11 mouse cellular contexts compared by ENCODE assay signal in the genomic region with DNA sequence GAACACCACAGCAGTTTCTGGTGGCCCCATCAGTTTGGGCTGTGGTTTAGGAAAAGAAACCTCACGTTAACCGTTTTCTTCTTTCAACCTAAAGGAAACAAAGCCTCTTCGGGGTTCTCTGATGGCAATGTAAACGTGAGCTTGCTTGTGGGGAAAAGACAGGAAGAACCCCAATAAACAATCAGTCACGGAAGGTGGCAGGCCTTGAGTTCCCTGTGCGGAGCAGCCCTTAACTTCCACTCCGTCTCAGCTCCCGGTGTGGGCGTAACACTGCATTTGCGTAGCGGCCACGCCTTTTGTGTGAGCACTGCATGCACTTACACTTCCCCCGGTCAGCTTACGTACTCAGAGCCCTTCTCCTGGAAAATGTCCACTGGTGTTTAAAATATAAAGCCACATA. TPM values are rescaled to one million over a fixed set of nuclear protein-coding genes. Genes with fewer than 3 reads are reported as not detected.
A peak's percentile ranks its signal among the peaks of the same experiment; 100 is the strongest.
DNase-seq lines count a peak whose midpoint lies in the region; ATAC-seq and TF ChIP-seq lines count a peak whose summit lies in the region.
"Had no signal": no experiment of that assay in that cellular context is flagged by ENCODE, and none has a peak within 500 bp of the region (broad histone marks: within the 10 kb centered on the region; RNA-seq: fewer than 3 reads in every experiment).

No protein-coding gene starts in this region.

- peaks cover 4% of the 10 kb centered on the region for H3K9me3 ChIP-seq in CH12.LX (replicated peaks; ENCODE audit: low read length)
- no peaks in the 10 kb centered on the region for H3K9me3 ChIP-seq in limb, embryonic 10.5 days (replicated peaks)
- H3K9me3 ChIP-seq in midbrain, embryonic 14.5 days (ENCODE audit: control insufficient read depth, low read length): no peaks in the 10 kb centered on the region
- no peaks in the 10 kb centered on the region for H3K9me3 ChIP-seq in intestine, postnatal 0 days (ENCODE audit: control insufficient read depth)
- H3K9me3 ChIP-seq: forebrain, embryonic 15.5 days had no signal

- no peaks in the 10 kb centered on the region for H3K27me3 ChIP-seq in CH12.LX (replicated peaks)
- H3K27me3 ChIP-seq in limb, embryonic 10.5 days (ENCODE audit: low read depth, poor library complexity, severe bottlenecking): no peaks in the 10 kb centered on the region
- H3K27me3 ChIP-seq in midbrain, embryonic 14.5 days (ENCODE audit: control insufficient read depth, insufficient read depth, low read length): no peaks in the 10 kb centered on the region
- H3K27me3 ChIP-seq in intestine, postnatal 0 days (replicated peaks; ENCODE audit: control insufficient read depth, insufficient read depth, low read length): no peaks in the 10 kb centered on the region
- H3K27me3 ChIP-seq: forebrain, embryonic 15.5 days had no signal

- no peak overlapping the region for H3K27ac ChIP-seq in CH12.LX (ENCODE audit: insufficient read depth, low read depth)
- H3K27ac ChIP-seq in limb, embryonic 10.5 days: no peak overlapping the region
- H3K27ac ChIP-seq in left cerebral cortex, adult 2 months: no peak overlapping the region
- no peak overlapping the region for H3K27ac ChIP-seq in midbrain, embryonic 14.5 days (replicated peaks; ENCODE audit: low read depth, low read length)
- no peak overlapping the region for H3K27ac ChIP-seq in intestine, postnatal 0 days (ENCODE audit: low read depth, low read length)
- H3K27ac ChIP-seq: forebrain, embryonic 15.5 days had no signal

- in situ Hi-C loops in CH12.LX (cut with MboI; ENCODE audit: low pct_ligation_motif_present, low pct_unique_long_range_greater_than_20kb, low sequenced_read_pairs): loop anchor here (10.0 kb wide), 1 partner anchor 57 kb away; the partner anchor contains the start of gene Ptpn21

- H3K4me3 ChIP-seq in CH12.LX (replicated peaks in 1 of 3; ENCODE audit: low read depth in 2 of 3, low read length in 2 of 3, poor library complexity in 1 of 3): no peak overlapping the region
- no peak overlapping the region for H3K4me3 ChIP-seq in limb, embryonic 10.5 days
- H3K4me3 ChIP-seq in left cerebral cortex, adult 2 months: no peak overlapping the region
- H3K4me3 ChIP-seq in midbrain, embryonic 14.5 days (replicated peaks; ENCODE audit: low read depth, low read length): no peak overlapping the region
- no peak overlapping the region for H3K4me3 ChIP-seq in intestine, postnatal 0 days (ENCODE audit: low read depth, low read length)
- H3K4me3 ChIP-seq: forebrain, embryonic 15.5 days had no signal

- dilution Hi-C loops in CH12.LX (cut with MboI; ENCODE audit: extremely low pct_ligation_motif_present, extremely low pct_unique_long_range_greater_than_20kb, low sequenced_read_pairs): no loop called here

- no peak for TF ChIP-seq RAD21 in CH12.LX (IDR thresholded peaks at IDR 0.05; ENCODE audit: low read depth, low read length)

- H3K4me2 ChIP-seq in CH12.LX (ENCODE audit: insufficient read depth, low read depth, poor library complexity, severe bottlenecking): peak overlapping the region; percentile 40; the same call in 1 of the 2 replicates
- H3K4me2 ChIP-seq in midbrain, embryonic 14.5 days (ENCODE audit: low read length): no peak overlapping the region
- H3K4me2 ChIP-seq in intestine, postnatal 0 days (replicated peaks; ENCODE audit: low read depth): no peak overlapping the region
- H3K4me2 ChIP-seq: forebrain, embryonic 15.5 days; midbrain, embryonic 11.5 days had no signal

- TF ChIP-seq EP300 in CH12.LX (IDR thresholded peaks at IDR 0.05; ENCODE audit: low read length): no peak

- 54% methylated on average over 14 of the region's 14 CpGs for WGBS in limb, embryonic 10.5 days
- WGBS in midbrain, embryonic 14.5 days: 63% methylated on average over 14 of the region's 14 CpGs
- 50% methylated on average over 14 of the region's 14 CpGs for WGBS in intestine, postnatal 0 days

- no peak for ATAC-seq in midbrain, embryonic 14.5 days (ENCODE audit: low FRiP score, low TSS enrichment)
- ATAC-seq in intestine, postnatal 0 days: no peak
- ATAC-seq: forebrain, embryonic 15.5 days had no signal

- TF ChIP-seq CTCF in CH12.LX (conservative IDR thresholded peaks at IDR 0.05 in 1 of 2, IDR thresholded peaks at IDR 0.05 in 1 of 2; ENCODE audit: low read depth in 2 of 2, low read length in 2 of 2): no peak
- no peak for TF ChIP-seq CTCF in left cerebral cortex, adult 2 months (IDR thresholded peaks at IDR 0.05)
- TF ChIP-seq CTCF in intestine, postnatal 0 days (IDR thresholded peaks at IDR 0.05; ENCODE audit: low read depth): no peak

- peak; percentile 88 for DNase-seq in 416B (ENCODE audit: low read depth)
- peak; percentile 50 for DNase-seq in CH12.LX (ENCODE audit: extremely low read depth)
- peak; percentile 28 for DNase-seq in limb, embryonic 10.5 days (ENCODE audit: low spot score)
- DNase-seq in naive thymus-derived CD4-positive, alpha-beta T cell, adult 2 months (ENCODE audit: low read depth): peak; percentile 37
- DNase-seq in kidney, postnatal 4 days: no peak
- DNase-seq in left cerebral cortex, adult 2 months (ENCODE audit: extremely low spot score in 1 of 2, low spot score in 2 of 2): no peak
- DNase-seq in midbrain, embryonic 14.5 days: no peak
- DNase-seq: kidney, adult 9 months had no signal

- H3K4me1 ChIP-seq in CH12.LX (ENCODE audit: control insufficient read depth in 1 of 2, insufficient read depth in 2 of 2): peaks cover 0 to 11% of the 10 kb centered on the region in 2 experiments; a peak in 2 of 4 replicates
- H3K4me1 ChIP-seq in limb, embryonic 10.5 days: no peaks in the 10 kb centered on the region
- H3K4me1 ChIP-seq in midbrain, embryonic 14.5 days (ENCODE audit: control insufficient read depth, insufficient read depth, low read length): no peaks in the 10 kb centered on the region
- no peaks in the 10 kb centered on the region for H3K4me1 ChIP-seq in intestine, postnatal 0 days (replicated peaks; ENCODE audit: control insufficient read depth, insufficient read depth, low read length)
- H3K4me1 ChIP-seq: forebrain, embryonic 15.5 days had no signal

- H3K9ac ChIP-seq in CH12.LX (ENCODE audit: insufficient read depth, low read depth): no peak overlapping the region
- H3K9ac ChIP-seq in midbrain, embryonic 14.5 days (replicated peaks; ENCODE audit: low read length): no peak overlapping the region
- no peak overlapping the region for H3K9ac ChIP-seq in intestine, postnatal 0 days (ENCODE audit: low read depth, low read length)
- H3K9ac ChIP-seq: forebrain, embryonic 15.5 days had no signal

- H3K79me2 ChIP-seq in CH12.LX (replicated peaks; ENCODE audit: control insufficient read depth, extremely low read depth, insufficient read depth, poor library complexity, severe bottlenecking): no peaks in the 10 kb centered on the region

- peak; percentile 37; the same call in 1 of the 2 replicates for TF ChIP-seq POLR2A in CH12.LX (IDR thresholded peaks at IDR 0.05; ENCODE audit: low read depth, low read length)

- intact Hi-C loops in left cerebral cortex, adult 2 months (cut with DNase I): loop anchor here (5.0 to 10.0 kb wide), 2 partner anchors 70 to 207 kb away; partner anchors contain the start of gene Zc3h14

- H3K36me3 ChIP-seq in CH12.LX (replicated peaks in 1 of 2; ENCODE audit: control insufficient read depth in 1 of 2, insufficient read depth in 1 of 2, low read length in 1 of 2): peaks cover 22 to 52% of the 10 kb centered on the region in 2 experiments
- H3K36me3 ChIP-seq in limb, embryonic 10.5 days: peaks cover 40% of the 10 kb centered on the region
- peaks cover 37% of the 10 kb centered on the region for H3K36me3 ChIP-seq in midbrain, embryonic 14.5 days (ENCODE audit: control insufficient read depth, insufficient read depth, low read length)
- peaks cover 39% of the 10 kb centered on the region for H3K36me3 ChIP-seq in intestine, postnatal 0 days (ENCODE audit: control insufficient read depth, insufficient read depth)

TF ChIP-seq in CH12.LX, 34 proteins besides CTCF, POLR2A, EP300 and RAD21:
- TF ChIP-seq MYC (IDR thresholded peaks at IDR 0.05; ENCODE audit: low read depth, low read length): 0 out of 2 replicates have a peak, but pooled peaks have one; percentile 25
- no peak for TF ChIP-seq NRF1 (IDR thresholded peaks at IDR 0.05; ENCODE audit: low read depth, low read length)
- no peak for TF ChIP-seq TBP (conservative IDR thresholded peaks at IDR 0.05; ENCODE audit: low read depth, low read length)
TF ChIP-seq in CH12.LX: peak in this region for 1.

RNA-seq across cellular contexts. Expression of gene Spata7, which starts 49.4 kb away (rescaled TPM):
- total RNA-seq in CH12.LX (2012; rRNA removed) (6.2 and 7.8 TPM in 2 replicates), CH12.LX (2014; rRNA removed) (9.4 and 10.2 TPM in 2 replicates)
- 7.0 and 8.2 TPM in 2 replicates for polyA plus RNA-seq in CH12.LX (2012; ENCODE audit: insufficient read length, low read depth)
- polyA plus RNA-seq in limb, embryonic 10.5 days (2016; fragmentation: Nextera tagmentation; extraction: Ambion mirVana): 19.5 and 21.4 TPM in 2 replicates
- total RNA-seq in left cerebral cortex, adult 2 months (2021): 10 to 100 TPM; 34.3 to 39.7 TPM
- polyA plus RNA-seq in midbrain, embryonic 14.5 days (2014; fragmentation: Nextera tagmentation; extraction: Ambion mirVana): 28.4 and 29.4 TPM in 2 replicates
- polyA plus RNA-seq in intestine, postnatal 0 days (2015; fragmentation: Nextera tagmentation; extraction: Ambion mirVana): 2.7 and 3.3 TPM in 2 replicates

RNA-seq across cellular contexts. Expression of gene Ptpn21, which starts 59.9 kb away (rescaled TPM):
- total RNA-seq in CH12.LX (2012; rRNA removed) (3.0 and 3.5 TPM in 2 replicates), CH12.LX (2014; rRNA removed) (1.7 and 2.2 TPM in 2 replicates)
- polyA plus RNA-seq in CH12.LX (2012; ENCODE audit: insufficient read length, low read depth): 5.1 and 5.8 TPM in 2 replicates
- polyA plus RNA-seq in limb, embryonic 10.5 days (2016; fragmentation: Nextera tagmentation; extraction: Ambion mirVana): 5.1 and 6.0 TPM in 2 replicates
- total RNA-seq in left cerebral cortex, adult 2 months (2021): 10 to 100 TPM in 1 of 2 experiments, 1 to 10 TPM in 1; 7.9 to 12.6 TPM
- 3.9 and 5.4 TPM in 2 replicates for polyA plus RNA-seq in midbrain, embryonic 14.5 days (2014; fragmentation: Nextera tagmentation; extraction: Ambion mirVana)
- 4.3 and 4.7 TPM in 2 replicates for polyA plus RNA-seq in intestine, postnatal 0 days (2015; fragmentation: Nextera tagmentation; extraction: Ambion mirVana)

Comparison
In these comparisons a context has a peak if more than half of its experiments do, and no peak if none do; other contexts are left out.
1. DNase-seq: peak in 416B (single experiment), CH12.LX (single experiment), limb, embryonic 10.5 days (single experiment) and naive thymus-derived CD4-positive, alpha-beta T cell, adult 2 months (single experiment); none in kidney, postnatal 4 days (0 of 2), left cerebral cortex, adult 2 months (0 of 2) and midbrain, embryonic 14.5 days (single experiment).